Mouse (Mus musculus): ENCODE results near the gene Bnc2. TPM values are rescaled to one million over a fixed set of nuclear protein-coding genes. Genes with fewer than 3 reads are reported as not detected.
A peak's percentile ranks its signal among the peaks of the same experiment; 100 is the strongest.

The Bnc2 gene
- polyA plus RNA-seq, 1 experiment from 2014 or later = 11.1 TPM

DNA sequence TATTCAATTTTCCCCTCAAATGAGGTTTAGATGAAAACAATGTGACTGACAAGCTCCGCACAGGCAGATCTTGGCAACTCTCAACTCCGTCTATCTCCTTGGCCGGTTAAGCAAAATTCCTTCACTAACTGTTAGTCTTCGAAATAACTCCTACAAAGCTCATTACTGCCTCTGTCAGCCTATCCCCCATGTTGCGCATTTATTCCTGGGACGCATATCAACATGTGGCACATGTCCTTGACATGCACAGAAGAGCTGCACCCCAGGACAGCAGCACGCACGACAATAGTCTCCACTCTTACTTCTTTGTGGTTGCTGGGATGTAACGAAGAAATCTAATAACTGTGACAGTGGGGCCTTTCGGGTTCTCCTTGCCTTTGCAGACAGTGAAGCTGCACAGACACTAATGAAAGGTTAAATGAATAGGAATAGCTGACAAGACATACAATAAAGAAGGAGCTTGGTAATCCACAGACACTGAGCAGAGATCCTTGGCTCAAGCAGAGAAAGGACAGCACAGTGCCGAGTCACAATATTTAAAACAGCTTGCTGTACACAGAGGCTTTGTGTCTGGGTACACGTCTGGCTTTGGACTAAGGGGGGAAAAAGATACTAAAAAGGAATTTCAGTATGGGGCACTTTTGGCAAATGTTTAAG, 6.0 kb downstream of the Bnc2 start:
- no peak overlapping the region for H3K27ac ChIP-seq
- peaks cover 19% of the 10 kb centered on the region for H3K27me3 ChIP-seq
- no peaks in the 10 kb centered on the region for H3K9me3 ChIP-seq (replicated peaks)
- H3K4me1 ChIP-seq = peaks cover 5% of the 10 kb centered on the region; the same call in 1 of the 2 replicates
- ATAC-seq (replicated peaks; ENCODE audit: low FRiP score) = no peak
- H3K36me3 ChIP-seq = no peaks in the 10 kb centered on the region
- H3K4me2 ChIP-seq = no peak overlapping the region
- no peak overlapping the region for H3K4me3 ChIP-seq (replicated peaks)
- H3K9ac ChIP-seq = no peak overlapping the region
- WGBS = 74% methylated on average over 12 of the region's 12 CpGs

DNA sequence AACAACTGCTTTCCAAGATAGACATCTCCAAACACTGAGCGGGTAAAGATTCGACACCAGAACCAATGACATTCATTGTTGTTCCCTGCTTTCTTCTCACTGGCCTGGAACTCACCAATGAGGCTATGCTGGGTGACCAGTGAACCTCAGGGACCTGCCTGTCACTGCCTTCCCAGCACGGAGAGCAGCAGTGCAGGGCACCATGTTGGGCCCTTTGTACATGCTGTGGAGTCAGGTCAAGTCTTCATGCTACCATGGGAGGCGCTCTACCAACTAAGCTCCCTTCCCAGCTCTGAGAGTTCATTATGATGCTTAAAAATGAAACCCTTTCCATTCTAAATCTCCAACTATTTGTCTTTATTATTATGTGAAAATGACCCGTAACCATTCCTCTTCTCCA, 6.8 kb downstream of the Bnc2 start:
- H3K4me1 ChIP-seq = 0 out of 2 replicates have a peak, but pooled peaks cover 3% of the 10 kb centered on the region
- H3K27ac ChIP-seq = no peak overlapping the region
- no peaks in the 10 kb centered on the region for H3K9me3 ChIP-seq (replicated peaks)
- WGBS = 86% methylated on average over 5 of the region's 5 CpGs
- H3K4me2 ChIP-seq = no peak overlapping the region
- H3K4me3 ChIP-seq (replicated peaks) = no peak overlapping the region
- ATAC-seq (replicated peaks; ENCODE audit: low FRiP score) = no peak
- H3K36me3 ChIP-seq = no peaks in the 10 kb centered on the region
- H3K27me3 ChIP-seq = peaks cover 14% of the 10 kb centered on the region
- H3K9ac ChIP-seq = no peak overlapping the region

DNA sequence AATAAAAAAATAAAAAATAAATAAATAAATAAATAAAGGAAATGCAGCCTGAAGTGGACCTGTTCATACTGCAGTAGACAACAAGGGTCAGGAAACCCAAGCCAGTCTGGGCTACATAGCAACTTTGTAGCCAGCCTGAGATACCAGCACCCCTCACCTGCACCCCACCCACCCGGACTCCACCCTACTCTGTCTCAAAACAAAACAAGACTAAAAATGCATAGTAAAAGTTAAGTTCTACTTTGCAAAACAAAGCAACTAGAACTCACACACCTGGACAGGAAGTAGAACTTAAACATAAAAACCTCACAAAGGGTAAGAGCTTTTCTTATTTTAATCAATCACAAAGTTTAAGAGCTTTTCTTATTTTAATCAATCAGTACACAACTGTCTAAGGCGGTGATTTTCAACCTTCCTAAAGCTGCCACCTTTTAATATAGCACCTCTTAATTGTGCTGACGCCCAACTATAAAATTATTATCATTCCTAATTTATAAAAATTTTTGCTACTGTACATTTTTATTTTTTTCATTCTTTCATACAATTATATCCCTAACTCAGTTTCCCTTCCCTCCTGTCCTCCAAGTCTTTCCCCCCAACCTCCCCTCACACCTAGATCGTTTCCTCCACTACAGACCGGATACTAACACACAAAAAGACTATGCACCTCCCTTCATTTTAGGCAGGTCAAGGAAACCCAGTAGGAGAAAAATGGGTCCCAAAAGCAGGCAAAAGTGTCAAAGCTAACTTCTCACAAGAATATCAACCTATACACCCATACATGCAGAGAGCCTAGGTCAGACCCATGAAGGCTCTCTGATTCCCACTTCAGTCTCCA, 12.6 kb downstream of the Bnc2 start:
- Histone ChIP-seq H3K9me3 (replicated peaks) (no peaks in the 10 kb centered on the region), H3K9ac (no peak overlapping the region), H3K4me2 (no peak overlapping the region), H3K27ac (no peak overlapping the region), H3K27me3 (no peaks in the 10 kb centered on the region), H3K4me3 (replicated peaks) (no peak overlapping the region), H3K36me3 (no peaks in the 10 kb centered on the region), H3K4me1 (no peaks in the 10 kb centered on the region)
- WGBS = 87% methylated on average over 5 of the region's 5 CpGs
- ATAC-seq (replicated peaks; ENCODE audit: low FRiP score) = no peak

DNA sequence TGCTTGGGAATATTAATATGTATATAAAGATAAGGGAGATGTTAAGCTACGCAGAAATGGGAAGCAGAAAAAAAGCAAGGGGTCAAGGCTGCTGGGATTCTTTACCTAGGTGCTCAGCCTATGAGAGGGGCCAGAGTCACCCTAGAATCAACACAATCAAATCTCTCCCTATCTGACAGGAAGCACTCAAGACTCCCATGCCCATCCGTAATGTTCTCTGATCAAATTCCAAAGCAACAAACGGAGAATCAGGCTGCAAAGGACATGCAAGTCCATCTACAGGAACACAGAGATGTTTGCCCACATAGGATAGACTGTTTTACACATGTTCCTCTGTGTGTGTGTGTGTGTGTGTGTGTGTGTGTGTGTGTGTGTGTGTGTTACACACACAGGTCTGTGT, 13.7 kb downstream of the Bnc2 start:
- no peaks in the 10 kb centered on the region for H3K9me3 ChIP-seq (replicated peaks)
- no peak overlapping the region for H3K4me3 ChIP-seq (replicated peaks)
- no peak overlapping the region for H3K4me2 ChIP-seq
- no peak for ATAC-seq (replicated peaks; ENCODE audit: low FRiP score)
- no peak overlapping the region for H3K27ac ChIP-seq
- no peak overlapping the region for H3K9ac ChIP-seq
- H3K4me1 ChIP-seq = no peaks in the 10 kb centered on the region
- WGBS = 73% methylated on average over 3 of the region's 3 CpGs
- H3K36me3 ChIP-seq = no peaks in the 10 kb centered on the region
- no peaks in the 10 kb centered on the region for H3K27me3 ChIP-seq

DNA sequence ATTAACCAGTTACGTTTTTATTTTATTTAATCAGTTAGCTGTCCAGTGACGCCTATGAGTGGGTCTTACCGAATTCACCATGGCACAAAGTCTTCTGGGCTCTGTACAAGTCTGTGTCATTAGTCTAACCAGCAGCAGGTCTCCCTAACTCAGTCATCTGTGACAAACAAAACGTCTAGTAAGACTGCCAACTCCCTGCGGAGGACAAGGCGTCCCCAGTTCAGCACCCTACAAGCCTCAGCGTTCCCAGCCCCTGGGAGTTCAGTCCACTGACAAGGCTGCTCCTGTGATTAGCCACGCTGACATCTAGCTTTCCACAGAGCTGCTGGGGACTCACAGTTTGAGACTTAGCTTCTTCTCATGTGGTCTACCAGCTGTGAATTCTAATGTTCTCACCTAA, 23.3 kb downstream of the Bnc2 start:
- no peak overlapping the region for H3K9ac ChIP-seq
- no peak overlapping the region for H3K27ac ChIP-seq
- WGBS = 54% methylated on average over 8 of the region's 8 CpGs
- no peaks in the 10 kb centered on the region for H3K4me1 ChIP-seq
- H3K9me3 ChIP-seq (replicated peaks) = no peaks in the 10 kb centered on the region
- H3K27me3 ChIP-seq = no peaks in the 10 kb centered on the region
- no peaks in the 10 kb centered on the region for H3K36me3 ChIP-seq
- ATAC-seq (replicated peaks; ENCODE audit: low FRiP score) = no peak
- no peak overlapping the region for H3K4me3 ChIP-seq (replicated peaks)
- H3K4me2 ChIP-seq = no peak overlapping the region

DNA sequence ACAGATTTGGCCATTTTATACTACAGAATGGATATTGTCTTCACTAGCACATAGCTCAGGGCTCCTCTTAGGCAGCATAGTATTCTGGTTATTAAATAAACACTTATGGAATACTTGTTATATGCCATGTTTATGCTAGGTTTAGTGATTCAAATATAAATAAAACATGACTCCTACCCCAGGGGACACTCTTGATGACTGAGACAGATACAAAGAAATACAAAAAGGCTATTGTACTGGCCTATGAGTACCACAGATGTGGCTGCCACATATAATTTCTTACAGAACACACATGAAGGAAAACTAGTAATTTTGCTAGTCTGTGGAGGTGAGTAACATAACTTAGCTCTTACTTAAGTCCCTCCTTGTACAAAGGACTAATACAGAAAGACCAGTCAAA, 28.5 kb downstream of the Bnc2 start:
- no peaks in the 10 kb centered on the region for H3K36me3 ChIP-seq
- H3K4me3 ChIP-seq (replicated peaks) = no peak overlapping the region
- H3K4me1 ChIP-seq = no peaks in the 10 kb centered on the region
- no peaks in the 10 kb centered on the region for H3K27me3 ChIP-seq
- H3K9ac ChIP-seq = no peak overlapping the region
- no peak for ATAC-seq (replicated peaks; ENCODE audit: low FRiP score)
- H3K27ac ChIP-seq = no peak overlapping the region
- H3K9me3 ChIP-seq (replicated peaks) = no peaks in the 10 kb centered on the region
- H3K4me2 ChIP-seq = no peak overlapping the region

DNA sequence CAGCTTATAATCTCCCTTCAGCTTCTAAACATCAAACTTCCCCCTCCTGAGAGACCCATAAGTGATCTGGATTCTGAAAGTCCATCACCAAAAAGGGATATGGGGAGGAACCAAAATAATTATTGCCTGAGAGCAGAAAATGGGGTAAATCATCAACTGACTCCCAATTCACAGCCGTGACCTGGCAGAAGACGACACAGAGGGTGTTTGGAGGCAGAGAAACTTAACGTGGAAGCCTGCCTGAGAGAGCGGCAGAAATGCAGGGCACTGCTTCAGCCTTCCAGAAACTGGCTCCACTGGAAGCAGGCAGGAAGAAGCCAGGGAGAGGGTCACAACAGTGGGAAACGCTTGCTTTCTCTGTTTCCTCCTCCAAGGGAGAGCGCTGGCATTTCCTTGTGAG, 35.9 kb downstream of the Bnc2 start:
- 53% methylated on average over 6 of the region's 6 CpGs for WGBS
- Histone ChIP-seq H3K4me3 (replicated peaks) (no peak overlapping the region), H3K4me1 (peaks cover 37% of the 10 kb centered on the region), H3K4me2 (no peak overlapping the region), H3K9me3 (replicated peaks) (no peaks in the 10 kb centered on the region), H3K36me3 (no peaks in the 10 kb centered on the region), H3K27ac (no peak overlapping the region), H3K9ac (no peak overlapping the region), H3K27me3 (no peaks in the 10 kb centered on the region)
- no peak for ATAC-seq (replicated peaks; ENCODE audit: low FRiP score)

DNA sequence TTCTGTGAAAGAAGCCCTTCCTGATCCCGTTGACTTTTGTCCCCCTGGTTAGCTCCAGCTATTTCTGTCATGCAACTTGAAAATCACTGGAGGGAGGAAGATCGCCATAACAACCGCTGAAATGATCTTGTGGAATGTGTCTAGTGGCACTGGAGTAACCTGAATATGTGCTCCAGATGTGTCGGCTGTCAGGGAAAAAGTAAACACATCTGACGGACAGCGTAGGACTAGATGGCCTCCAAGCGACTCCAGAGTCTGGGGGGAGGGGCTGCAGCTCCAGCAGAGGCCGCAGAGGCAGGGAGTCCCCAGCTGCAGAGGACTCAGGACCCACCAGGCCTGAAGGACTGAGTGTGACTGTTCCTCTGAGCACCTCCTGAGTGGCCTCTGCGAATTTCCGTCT, 37.4 kb downstream of the Bnc2 start:
- H3K27me3 ChIP-seq = no peaks in the 10 kb centered on the region
- H3K9me3 ChIP-seq (replicated peaks) = no peaks in the 10 kb centered on the region
- WGBS = 2% methylated on average over 10 of the region's 10 CpGs
- ATAC-seq (replicated peaks; ENCODE audit: low FRiP score) = peak; percentile 92
- H3K9ac ChIP-seq = 0 out of 2 replicates have a peak overlapping the region, but pooled peaks have one; percentile 1
- peaks cover 50% of the 10 kb centered on the region for H3K4me1 ChIP-seq
- H3K4me3 ChIP-seq (replicated peaks) = peak overlapping the region; percentile 18; the same call in 1 of the 2 replicates
- H3K27ac ChIP-seq = peak overlapping the region; percentile 91
- peak overlapping the region; percentile 56 for H3K4me2 ChIP-seq
- H3K36me3 ChIP-seq = no peaks in the 10 kb centered on the region

DNA sequence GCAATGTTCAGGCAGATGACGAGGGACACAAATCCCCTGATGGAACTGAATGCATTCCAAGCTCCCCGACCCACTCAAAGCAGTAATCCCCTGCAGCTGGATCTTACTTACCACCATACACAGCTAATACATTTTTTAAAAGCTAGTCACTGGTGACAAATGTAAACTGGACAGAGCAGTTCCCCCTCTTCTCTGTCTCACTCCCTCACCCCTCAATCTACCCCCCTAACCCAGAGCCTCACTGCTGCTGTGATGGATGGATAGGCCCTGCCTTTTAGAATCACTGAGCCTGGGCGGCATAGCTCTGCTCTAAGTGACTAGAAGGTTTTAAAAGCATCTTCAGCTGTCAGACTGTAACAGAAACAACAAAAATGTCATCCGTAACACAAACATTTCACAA, 40.3 kb downstream of the Bnc2 start:
- H3K4me3 ChIP-seq (replicated peaks) = no peak overlapping the region
- H3K9ac ChIP-seq = no peak overlapping the region
- ATAC-seq (replicated peaks; ENCODE audit: low FRiP score) = no peak; the same call in 1 of the 2 replicates
- 29% methylated on average over 4 of the region's 4 CpGs for WGBS
- no peak overlapping the region for H3K27ac ChIP-seq
- H3K4me2 ChIP-seq = no peak overlapping the region
- no peaks in the 10 kb centered on the region for H3K27me3 ChIP-seq
- H3K4me1 ChIP-seq = peaks cover 50% of the 10 kb centered on the region
- no peaks in the 10 kb centered on the region for H3K36me3 ChIP-seq
- no peaks in the 10 kb centered on the region for H3K9me3 ChIP-seq (replicated peaks)

DNA sequence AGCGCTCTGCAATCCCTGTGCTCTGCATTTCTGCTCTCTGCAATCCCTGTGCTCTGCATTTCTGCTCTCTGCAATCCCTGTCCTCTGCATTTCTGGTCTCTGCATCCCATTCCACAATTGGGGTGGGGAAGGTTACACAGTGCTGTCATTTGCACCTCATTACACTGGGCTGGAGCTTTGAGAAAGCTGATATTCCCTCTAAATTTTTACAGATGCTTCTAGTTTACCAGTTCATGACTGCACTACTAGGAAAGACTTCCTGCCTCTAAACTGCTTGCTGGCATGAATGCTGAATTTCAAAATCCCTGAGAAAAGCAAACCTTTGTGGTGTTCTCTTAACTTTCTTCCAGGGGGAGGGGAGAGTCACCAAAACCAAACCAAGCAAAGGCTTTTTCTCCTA, 41.1 kb downstream of the Bnc2 start:
- ATAC-seq (replicated peaks; ENCODE audit: low FRiP score) = no peak
- no peaks in the 10 kb centered on the region for H3K9me3 ChIP-seq (replicated peaks)
- WGBS = 94% methylated on average over 1 of the region's 1 CpGs
- no peaks in the 10 kb centered on the region for H3K27me3 ChIP-seq
- no peak overlapping the region for H3K27ac ChIP-seq
- H3K36me3 ChIP-seq = no peaks in the 10 kb centered on the region
- H3K9ac ChIP-seq = no peak overlapping the region
- H3K4me2 ChIP-seq = no peak overlapping the region
- peaks cover 46% of the 10 kb centered on the region for H3K4me1 ChIP-seq
- no peak overlapping the region for H3K4me3 ChIP-seq (replicated peaks)

DNA sequence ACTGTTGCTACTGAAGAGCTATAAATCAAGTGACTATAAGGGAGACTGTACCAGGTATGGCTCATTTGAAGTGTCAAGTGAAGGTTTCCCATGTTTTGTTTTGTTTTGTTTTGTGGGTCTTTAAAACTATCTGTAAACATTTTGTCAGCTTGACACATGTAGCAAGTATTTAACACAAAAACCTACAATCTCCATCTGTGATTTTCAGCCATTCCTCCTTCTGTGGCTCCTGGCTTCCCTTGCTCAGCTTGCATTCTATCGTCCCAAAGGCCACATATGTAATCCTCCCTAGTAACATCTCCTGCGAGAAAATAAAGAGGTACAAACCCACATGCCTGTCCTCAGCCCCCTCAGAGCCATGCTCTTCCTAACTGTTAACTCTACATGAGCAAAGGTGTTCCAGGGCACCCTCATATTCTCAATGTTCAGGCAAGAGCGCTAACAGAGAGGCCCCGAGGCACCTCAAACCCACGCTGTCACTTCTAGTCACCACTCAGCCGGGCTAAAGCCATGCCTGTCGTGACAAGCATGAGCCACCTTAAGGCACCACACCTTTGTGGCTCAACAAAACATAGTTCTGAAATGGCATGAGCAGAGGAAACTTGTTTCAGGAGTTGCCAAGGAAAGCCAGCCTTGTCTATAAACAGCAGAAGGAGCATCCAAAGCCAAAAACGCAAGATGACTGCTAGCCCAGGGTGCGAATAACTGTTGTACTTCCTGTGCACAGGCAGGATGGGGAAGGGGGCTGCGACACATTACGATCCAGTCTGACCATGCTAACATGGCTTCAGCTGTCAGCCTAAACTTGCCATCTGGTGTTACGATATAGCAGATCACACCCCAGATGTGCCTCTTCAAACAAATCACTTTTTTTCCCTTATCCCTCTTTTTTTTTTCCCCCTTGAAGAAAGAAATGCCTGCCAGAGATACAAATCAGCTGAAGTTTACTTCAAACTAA, 42.0 kb downstream of the Bnc2 start:
- no peak for ATAC-seq (replicated peaks; ENCODE audit: low FRiP score)
- H3K9me3 ChIP-seq (replicated peaks) = no peaks in the 10 kb centered on the region
- WGBS = 56% methylated on average over 12 of the region's 12 CpGs
- H3K4me3 ChIP-seq (replicated peaks) = no peak overlapping the region
- H3K4me2 ChIP-seq = no peak overlapping the region
- H3K27ac ChIP-seq = no peak overlapping the region
- H3K4me1 ChIP-seq = peaks cover 46% of the 10 kb centered on the region
- H3K9ac ChIP-seq = no peak overlapping the region
- no peaks in the 10 kb centered on the region for H3K27me3 ChIP-seq
- no peaks in the 10 kb centered on the region for H3K36me3 ChIP-seq

DNA sequence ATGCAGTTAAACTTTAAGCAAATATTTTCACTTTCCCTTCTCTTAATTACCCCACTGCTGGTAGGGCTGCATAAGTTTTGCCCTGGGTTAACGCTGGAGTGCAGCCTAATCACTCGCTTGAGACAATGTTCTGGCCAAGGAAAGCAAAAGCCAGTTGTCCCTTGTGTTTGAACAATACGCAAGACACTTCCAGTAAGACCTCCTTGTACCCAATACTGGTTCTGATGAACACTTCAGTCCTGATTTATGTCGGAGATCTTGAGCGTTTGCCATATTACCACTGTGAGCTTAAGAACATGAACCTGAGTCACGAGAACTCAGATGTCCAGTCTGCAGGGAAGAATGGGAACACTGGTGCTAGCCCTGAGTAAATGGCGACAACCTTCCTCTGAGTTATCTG, 47.5 kb downstream of the Bnc2 start:
- Histone ChIP-seq H3K4me2 (no peak overlapping the region), H3K36me3 (no peaks in the 10 kb centered on the region), H3K4me3 (replicated peaks) (no peak overlapping the region), H3K9me3 (replicated peaks) (no peaks in the 10 kb centered on the region), H3K27ac (no peak overlapping the region), H3K27me3 (no peaks in the 10 kb centered on the region), H3K9ac (no peak overlapping the region), H3K4me1 (peaks cover 11% of the 10 kb centered on the region)
- ATAC-seq (replicated peaks; ENCODE audit: low FRiP score) = no peak
- 79% methylated on average over 7 of the region's 7 CpGs for WGBS

Data from kidney, embryonic 15.5 days (tissue).